Mouse (Mus musculus): ENCODE data around the gene Pla2g15. TPM values are rescaled to one million over a fixed set of nuclear protein-coding genes. Genes with fewer than 3 reads are reported as not detected.

The Pla2g15 gene
- total RNA-seq (2012; rRNA removed) (4.0 and 6.2 TPM in 2 replicates), polyA plus RNA-seq (2012; ENCODE audit: insufficient read depth in 1 of 2, insufficient read length in 2 of 2, low read depth in 1 of 2, low replicate concordance in 2 of 2, missing spikeins in 1 of 2) (1 to 10 TPM in 1 of 2 experiments, not detected in 1; 9.4 TPM)

- no peaks in the 10 kb centered on the region for H3K27me3 ChIP-seq (ENCODE audit: control insufficient read depth in 1 of 2, insufficient read depth in 2 of 2, low read length in 2 of 2)
- H3K79me2 ChIP-seq (ENCODE audit: control insufficient read depth, insufficient read depth, low read length, poor library complexity), result peaks cover 2% of the 10 kb centered on the region; the same call in 1 of the 2 replicates
- peaks cover 0 to 26% of the 10 kb centered on the region in 2 experiments; a peak in 2 of 4 replicates for H3K36me3 ChIP-seq (ENCODE audit: control insufficient read depth in 1 of 2, insufficient read depth in 2 of 2, low read length in 2 of 2)
- H3K4me1 ChIP-seq (ENCODE audit: control insufficient read depth in 1 of 2, insufficient read depth in 2 of 2, low read length in 2 of 2), result peaks cover 0 to 31% of the 10 kb centered on the region in 2 experiments; a peak in 3 of 4 replicates
- H3K9ac ChIP-seq (ENCODE audit: control insufficient read depth, low read depth, low read length, poor library complexity, severe bottlenecking), result peak within 1 kb of the TSS; percentile 76
- H3K9me3 ChIP-seq (replicated peaks; ENCODE audit: insufficient read depth, low read length), result no peaks in the 10 kb centered on the region
- H3K27ac ChIP-seq (ENCODE audit: control insufficient read depth, low read depth, low read length), result peak within 1 kb of the TSS; percentile 59
- peak; percentile 97 for DNase-seq (ENCODE audit: low read depth, low spot score)
- peak within 1 kb of the TSS; percentile 74 to 87 for H3K4me3 ChIP-seq (ENCODE audit: control insufficient read depth in 1 of 2, insufficient read depth in 1 of 2, low read depth in 2 of 2, low read length in 2 of 2)
- peak; percentile 46 to 50; a peak in 2 of 4 replicates for TF ChIP-seq EP300 (IDR thresholded peaks at IDR 0.05; ENCODE audit: low read depth in 1 of 2, low read length in 2 of 2)
- TF ChIP-seq TBP (IDR thresholded peaks at IDR 0.05; ENCODE audit: low read depth, low read length), result peak; percentile 69; the same call in 1 of the 2 replicates
- TF ChIP-seq KAT2A (conservative IDR thresholded peaks at IDR 0.05; ENCODE audit: low read depth, low read length), result no peak
- TF ChIP-seq USF1 (IDR thresholded peaks at IDR 0.05; ENCODE audit: low read depth, low read length), result no peak; the same call in 1 of the 2 replicates
- TF ChIP-seq POLR2A (IDR thresholded peaks at IDR 0.05; ENCODE audit: control insufficient read depth in 1 of 2, insufficient read depth in 1 of 2, low read depth in 1 of 2, low read length in 2 of 2, poor library complexity in 1 of 2), result peak; percentile 33 to 83
- TF ChIP-seq NELFE (IDR thresholded peaks at IDR 0.05; ENCODE audit: low read depth, low read length), result peak; percentile 57; the same call in 1 of the 2 replicates
- TF ChIP-seq ZC3H11A (IDR thresholded peaks at IDR 0.05; ENCODE audit: low read depth, low read length), result no peak
- TF ChIP-seq GATA1 (IDR thresholded peaks at IDR 0.05; ENCODE audit: low read depth, low read length), result peak; percentile 71
- TF ChIP-seq ETS1 (IDR thresholded peaks at IDR 0.05; ENCODE audit: low read depth, low read length), result peak; percentile 82
- TF ChIP-seq POLR2AphosphoS2 (IDR thresholded peaks at IDR 0.05; ENCODE audit: low read length), result no peak
- TF ChIP-seq RCOR1 (IDR thresholded peaks at IDR 0.05; ENCODE audit: low read depth, low read length), result peak; percentile 21; the same call in 1 of the 2 replicates
- no peak for TF ChIP-seq CHD2 (IDR thresholded peaks at IDR 0.05; ENCODE audit: low read length)
- no peak; the same call in 1 of the 2 replicates for TF ChIP-seq ZNF384 (IDR thresholded peaks at IDR 0.05; ENCODE audit: low read depth, low read length)
- no peak for TF ChIP-seq BHLHE40 (IDR thresholded peaks at IDR 0.05; ENCODE audit: borderline replicate concordance, low read depth, low read length)
- TF ChIP-seq MAX (IDR thresholded peaks at IDR 0.05; ENCODE audit: low read length), result peak; percentile 40; the same call in 1 of the 2 replicates
- peak; percentile 60; the same call in 1 of the 2 replicates for TF ChIP-seq MXI1 (IDR thresholded peaks at IDR 0.05; ENCODE audit: low read depth, low read length)
- no peak for TF ChIP-seq SMC3 (IDR thresholded peaks at IDR 0.05; ENCODE audit: low read depth, low read length)
- TF ChIP-seq UBTF (IDR thresholded peaks at IDR 0.05; ENCODE audit: borderline replicate concordance, insufficient read depth, low read depth, low read length), result no peak
- no peak for TF ChIP-seq USF2 (IDR thresholded peaks at IDR 0.05; ENCODE audit: borderline replicate concordance in 1 of 2, insufficient read depth in 1 of 2, low read depth in 1 of 2, low read length in 2 of 2)
- no peak for TF ChIP-seq E2F4 (IDR thresholded peaks at IDR 0.05; ENCODE audit: borderline replicate concordance, low read depth, low read length)
- TF ChIP-seq MAFK (IDR thresholded peaks at IDR 0.05; ENCODE audit: borderline replicate concordance, low read depth, low read length), result no peak
- TF ChIP-seq SIN3A (IDR thresholded peaks at IDR 0.05; ENCODE audit: low read length), result peak; percentile 94
- TF ChIP-seq GABPA (IDR thresholded peaks at IDR 0.05; ENCODE audit: low read depth, low read length), result no peak
- TF ChIP-seq TAL1 (IDR thresholded peaks at IDR 0.05; ENCODE audit: low read length), result no peak
- no peak for TF ChIP-seq MYB (IDR thresholded peaks at IDR 0.05; ENCODE audit: low read depth, low read length)
- TF ChIP-seq MAZ (IDR thresholded peaks at IDR 0.05; ENCODE audit: low read depth, low read length), result peak; percentile 69; the same call in 1 of the 2 replicates
- TF ChIP-seq ELF1 (IDR thresholded peaks at IDR 0.05; ENCODE audit: low read depth, low read length), result peak; percentile 70; the same call in 1 of the 2 replicates
- peak; percentile 83 for TF ChIP-seq HCFC1 (IDR thresholded peaks at IDR 0.05; ENCODE audit: low read depth, low read length)
- no peak for TF ChIP-seq JUND (IDR thresholded peaks at IDR 0.05; ENCODE audit: low read depth, low read length)
- TF ChIP-seq CTCF (IDR thresholded peaks at IDR 0.05 in 2 of 3, conservative IDR thresholded peaks at IDR 0.05 in 1 of 3; ENCODE audit: control insufficient read depth in 1 of 3, insufficient read depth in 1 of 3, low read depth in 2 of 3, low read length in 3 of 3, poor library complexity in 1 of 3, severe bottlenecking in 1 of 3), result no peak
- TF ChIP-seq TCF12 (IDR thresholded peaks at IDR 0.05; ENCODE audit: low read depth, low read length), result peak; percentile 76
- peak; percentile 56; the same call in 1 of the 2 replicates for TF ChIP-seq NRF1 (IDR thresholded peaks at IDR 0.05; ENCODE audit: insufficient read depth, low read depth, low read length, poor library complexity, severe bottlenecking)
- TF ChIP-seq ZMIZ1 (IDR thresholded peaks at IDR 0.05; ENCODE audit: low read depth, low read length), result peak; percentile 70; the same call in 1 of the 2 replicates
- TF ChIP-seq ZKSCAN1 (IDR thresholded peaks at IDR 0.05; ENCODE audit: low read depth, low read length), result no peak
Measured at GRCm38 (mm10) chr8:106149801-106150652, at the start of gene Pla2g15. Gene Pla2g15 (plus strand): TSS chr8:106150399.
